Mouse (Mus musculus) heart, embryonic 13.5 days (tissue): Measurements from ENCODE around the gene Arhgef33. TPM values are rescaled to one million over a fixed set of nuclear protein-coding genes. Genes with fewer than 3 reads are reported as not detected.
A peak's percentile ranks its signal among the peaks of the same experiment; 100 is the strongest.
"Not testable (repeated sequence)": the region's sequence is repeated elsewhere in the genome, so short reads cannot be mapped to it uniquely, and the experiment has no call there.

ENCODE experiments used
- ATAC-seq: fragments of 200-750 bp; cut with Nextera tagmentation; 2 replicates; pipeline ENCODE4 v1.8.0; 2017; ENCODE audit warnings: moderate TSS enrichment; ENCODE audit not compliant: insufficient number of reproducible peaks, low FRiP score, low TSS enrichment; ENCODE audit errors: extremely low read depth
- H3K27ac ChIP-seq: fragments of 300-500 bp; sonication (generic); replicated peaks from 2 replicates; pipeline ENCODE4 v1.5.1; 2015; ENCODE audit warnings: moderate library complexity, mild to moderate bottlenecking, inconsistent platforms
- H3K27me3 ChIP-seq: fragments of 300-500 bp; sonication (generic); replicated peaks from 2 replicates; pipeline ENCODE4 v1.6.1; 2015; ENCODE audit warnings: mild to moderate bottlenecking, inconsistent platforms
- H3K36me3 ChIP-seq: fragments of 300-500 bp; sonication (generic); 2 replicates; pipeline ENCODE4 v1.6.1; 2015; ENCODE audit warnings: mild to moderate bottlenecking, inconsistent platforms
- H3K4me1 ChIP-seq: fragments of 300-500 bp; sonication (generic); 2 replicates; pipeline ENCODE4 v1.6.1; 2015; ENCODE audit warnings: inconsistent platforms
- H3K4me2 ChIP-seq: fragments of 300-500 bp; sonication (generic); 2 replicates; pipeline ENCODE4 v1.6.1; 2015; ENCODE audit warnings: inconsistent platforms, mild to moderate bottlenecking, moderate library complexity
- H3K4me3 ChIP-seq: fragments of 300-500 bp; sonication (generic); 2 replicates; pipeline ENCODE4 v1.5.1; 2015; ENCODE audit warnings: moderate library complexity, mild to moderate bottlenecking, inconsistent platforms
- H3K9ac ChIP-seq: fragments of 300-500 bp; sonication (generic); 2 replicates; pipeline ENCODE4 v1.6.1; 2015; ENCODE audit warnings: inconsistent platforms, mild to moderate bottlenecking, moderate library complexity
- H3K9me3 ChIP-seq: fragments of 300-500 bp; sonication (generic); 2 replicates; pipeline ENCODE4 v1.6.1; 2016; ENCODE audit warnings: inconsistent platforms
- WGBS: fragments of 180-500 bp; shearing (Covaris S2); methylation state at CpG from one replicate; pipeline ENCODE4 v1.1.7; 2015; ENCODE audit warnings: mixed read lengths; 5-methylcytosine and 5-hydroxymethylcytosine counted together
- polyA plus RNA-seq: library from polyadenylated mRNA; unstranded; fragments of >200 nt; fragmentation: Nextera tagmentation; extraction: Ambion mirVana; gene quantifications from 2 replicates; pipeline ENCODE4 v1.2.1, GENCODE M21; 2015

Gene Arhgef33
- 0.51 and 0.52 TPM in 2 replicates for polyA plus RNA-seq

DNA sequence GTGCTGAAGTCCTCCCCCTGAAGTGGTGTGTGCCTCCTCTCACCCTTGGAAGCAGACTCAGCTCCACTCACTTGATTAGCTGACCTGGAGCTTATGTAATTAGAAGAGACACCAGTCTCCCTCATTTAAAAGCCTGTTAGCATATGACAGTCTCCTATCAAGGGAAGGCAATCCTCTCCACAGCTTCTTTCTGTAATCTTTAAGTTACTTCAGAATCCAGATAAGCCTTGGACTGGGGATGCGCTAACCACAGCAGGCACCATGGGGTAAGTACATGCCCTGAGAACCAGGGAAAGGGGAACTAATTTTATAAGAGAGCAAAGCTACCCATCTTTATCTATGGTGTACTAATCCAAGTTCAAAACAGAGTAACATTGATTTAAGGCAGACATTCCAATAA, at the start of gene Arhgef33:
Gene Arhgef33 (plus strand): TSS at position 157 of the 400 bp plus-strand sequence.
- H3K36me3 ChIP-seq, result no peaks in the 10 kb centered on the region
- peaks cover 11% of the 10 kb centered on the region for H3K4me1 ChIP-seq
- no peaks in the 10 kb centered on the region for H3K27me3 ChIP-seq
- H3K4me2 ChIP-seq, result no peak within 1 kb of the TSS
- H3K27ac ChIP-seq, result no peak within 1 kb of the TSS
- H3K9ac ChIP-seq, result no peak within 1 kb of the TSS
- no peak within 1 kb of the TSS for H3K4me3 ChIP-seq
- 48% methylated on average over 1 of the region's 1 CpGs for WGBS
- no peaks in the 10 kb centered on the region for H3K9me3 ChIP-seq
- no peak for ATAC-seq

DNA sequence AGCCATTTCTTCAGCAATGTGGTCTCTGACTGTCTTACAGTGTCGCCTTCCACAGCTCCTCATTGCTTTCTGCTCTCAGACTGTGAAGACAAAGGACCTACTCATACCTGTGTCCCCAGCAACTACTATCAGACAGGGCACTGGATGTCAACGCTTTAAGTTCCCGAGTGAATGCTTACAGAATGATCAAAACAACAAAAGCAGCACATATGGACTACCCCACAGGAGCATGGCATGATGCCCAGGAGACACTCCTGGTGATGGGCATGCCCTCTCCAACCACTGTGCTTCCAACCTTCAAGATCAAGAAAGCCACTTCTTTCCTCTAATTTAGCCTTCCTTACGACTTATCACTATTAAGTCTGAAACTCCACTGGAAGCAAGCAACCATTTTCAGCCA, 40.1 kb upstream of the Arhgef33 start:
- Histone ChIP-seq H3K4me3 (no peak overlapping the region), H3K9ac (no peak overlapping the region), H3K4me1 (no peaks in the 10 kb centered on the region), H3K27me3 (no peaks in the 10 kb centered on the region), H3K9me3 (no peaks in the 10 kb centered on the region), H3K27ac (no peak overlapping the region), H3K4me2 (no peak overlapping the region), H3K36me3 (peaks cover 90% of the 10 kb centered on the region)
- no peak for ATAC-seq
- 83% methylated on average over 4 of the region's 4 CpGs for WGBS

- no peaks in the 10 kb centered on the region for H3K9me3 ChIP-seq
- peaks cover 91% of the 10 kb centered on the region for H3K36me3 ChIP-seq
- no peak overlapping the region for H3K4me2 ChIP-seq
- no peak overlapping the region for H3K27ac ChIP-seq
- no peak overlapping the region for H3K9ac ChIP-seq
- no peaks in the 10 kb centered on the region for H3K27me3 ChIP-seq
- no peaks in the 10 kb centered on the region for H3K4me1 ChIP-seq
- no peak overlapping the region for H3K4me3 ChIP-seq
- 88% methylated on average over 3 of the region's 3 CpGs for WGBS
- ATAC-seq, result no peak
Observed at GRCm38 (mm10) chr17:80268151-80268550, 39.1 kb upstream of the Arhgef33 start.

DNA sequence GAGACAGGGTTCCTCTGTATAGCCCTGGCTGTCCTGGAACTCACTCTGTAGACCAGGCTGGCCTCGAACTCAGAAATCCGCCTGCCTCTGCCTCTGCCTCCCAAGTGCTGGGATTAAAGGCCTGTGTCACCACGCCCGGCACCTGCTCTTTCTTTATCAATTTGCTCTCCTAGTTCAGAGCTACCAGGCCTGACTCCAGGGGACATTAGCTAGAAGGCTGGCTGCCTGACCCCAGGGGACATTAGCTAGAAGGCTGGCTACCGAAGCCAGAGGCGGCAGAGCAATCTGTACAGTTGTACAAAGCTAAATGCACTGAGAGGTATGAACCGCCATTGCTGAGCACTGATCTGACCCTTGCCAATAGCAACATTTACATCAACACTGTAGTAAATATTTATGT, 36.6 kb upstream of the Arhgef33 start:
- not testable (repeated sequence) for H3K27ac ChIP-seq, H3K9ac ChIP-seq, H3K4me1 ChIP-seq, H3K9me3 ChIP-seq, H3K4me2 ChIP-seq, ATAC-seq, H3K27me3 ChIP-seq, H3K4me3 ChIP-seq
- 90% methylated on average over 7 of the region's 7 CpGs for WGBS
- H3K36me3 ChIP-seq, result peaks cover 91% of the 10 kb centered on the region

- no peak overlapping the region for H3K27ac ChIP-seq
- WGBS, result 54% methylated on average over 4 of the region's 4 CpGs
- H3K36me3 ChIP-seq, result peaks cover 75% of the 10 kb centered on the region
- H3K4me2 ChIP-seq, result no peak overlapping the region
- no peak overlapping the region for H3K4me3 ChIP-seq
- no peak for ATAC-seq
- H3K9ac ChIP-seq, result no peak overlapping the region
- no peaks in the 10 kb centered on the region for H3K4me1 ChIP-seq
- no peaks in the 10 kb centered on the region for H3K9me3 ChIP-seq
- no peaks in the 10 kb centered on the region for H3K27me3 ChIP-seq
Observed at GRCm38 (mm10) chr17:80278255-80278654, 29.0 kb upstream of the Arhgef33 start.

DNA sequence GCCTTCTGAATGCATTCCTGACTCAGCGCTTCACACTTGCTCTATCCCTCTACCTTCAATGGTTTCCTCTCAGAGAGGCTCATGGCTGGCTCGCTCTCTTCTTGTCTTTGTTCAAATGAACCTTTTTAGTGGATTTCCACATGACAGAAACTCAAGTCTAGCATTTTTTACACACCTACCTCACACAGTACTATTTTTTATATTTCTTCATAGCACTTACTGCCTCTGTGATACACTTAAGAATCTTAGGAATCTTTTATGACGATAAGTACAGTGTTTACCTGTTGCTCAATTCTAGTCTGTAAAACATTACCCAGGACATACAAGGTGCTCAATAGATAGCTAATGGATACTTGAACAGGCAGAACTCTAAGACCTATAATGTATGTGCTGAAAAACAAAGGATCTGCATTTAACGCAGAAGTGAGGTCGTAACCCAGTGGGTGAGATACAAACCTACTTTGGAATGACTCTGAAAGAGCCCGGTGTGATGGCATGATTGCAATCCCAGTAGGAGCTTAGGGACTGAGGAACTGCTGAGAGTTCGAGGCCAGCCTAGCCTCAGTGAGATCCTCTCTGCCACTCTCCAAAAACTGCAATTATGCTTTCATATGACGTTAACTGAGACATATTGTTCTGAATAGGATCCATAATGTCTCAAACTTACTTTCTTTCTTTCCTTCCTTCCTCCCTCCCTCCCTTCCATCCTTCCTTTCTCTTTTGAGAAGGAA, 27.7 kb upstream of the Arhgef33 start:
- no peak for ATAC-seq
- no peaks in the 10 kb centered on the region for H3K9me3 ChIP-seq
- no peak overlapping the region for H3K4me3 ChIP-seq
- no peak overlapping the region for H3K27ac ChIP-seq
- peaks cover 4% of the 10 kb centered on the region for H3K4me1 ChIP-seq
- no peak overlapping the region for H3K9ac ChIP-seq
- no peaks in the 10 kb centered on the region for H3K27me3 ChIP-seq
- peaks cover 63% of the 10 kb centered on the region for H3K36me3 ChIP-seq
- H3K4me2 ChIP-seq, result no peak overlapping the region
- WGBS, result 89% methylated on average over 8 of the region's 8 CpGs

DNA sequence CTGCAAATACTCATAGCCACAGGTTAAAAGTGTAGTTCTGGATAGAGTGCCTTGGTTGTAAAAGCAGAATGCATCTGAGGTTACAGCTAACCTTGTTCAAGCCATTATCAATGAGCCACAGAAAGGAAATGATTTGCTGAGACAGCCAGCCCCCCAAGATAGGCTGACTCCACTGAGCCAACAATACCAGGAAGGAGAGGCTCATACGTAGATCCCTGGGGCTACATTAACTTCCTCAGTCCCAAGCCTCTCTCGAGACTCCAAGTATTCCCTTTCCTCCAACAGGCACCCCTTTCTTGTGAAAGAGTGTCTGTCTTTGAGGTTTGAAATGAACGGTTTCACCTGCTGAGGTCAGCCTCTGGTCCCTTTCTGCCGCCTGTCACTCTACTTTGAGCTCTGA, 22.8 kb upstream of the Arhgef33 start:
- Histone ChIP-seq H3K9me3 (no peaks in the 10 kb centered on the region), H3K27ac (peak overlapping the region; percentile 51), H3K4me3 (no peak overlapping the region), H3K36me3 (peaks cover 17% of the 10 kb centered on the region), H3K9ac (no peak overlapping the region), H3K4me2 (no peak overlapping the region), H3K4me1 (peaks cover 15% of the 10 kb centered on the region), H3K27me3 (no peaks in the 10 kb centered on the region)
- no peak for ATAC-seq
- WGBS, result 61% methylated on average over 4 of the region's 4 CpGs

GRCm38 (mm10) chr17:80288012-80288411, 19.2 kb upstream of the Arhgef33 start:
- ATAC-seq, result no peak
- WGBS, result 72% methylated on average over 6 of the region's 6 CpGs
- peaks cover 15% of the 10 kb centered on the region for H3K4me1 ChIP-seq

GRCm38 (mm10) chr17:80289280-80290073, 17.7 kb upstream of the Arhgef33 start:
- Histone ChIP-seq H3K27ac (peak overlapping the region; percentile 81), H3K4me2 (peak overlapping the region; percentile 85)
- WGBS, result under 1% methylated on average over 30 of the region's 30 CpGs

More at GRCm38 (mm10) chr17:80288012-80288411, 19.2 kb upstream of the Arhgef33 start:
- Histone ChIP-seq H3K9ac (no peak overlapping the region), H3K27me3 (no peaks in the 10 kb centered on the region), H3K4me2 (no peak overlapping the region), H3K4me3 (no peak overlapping the region), H3K9me3 (no peaks in the 10 kb centered on the region), H3K36me3 (no peaks in the 10 kb centered on the region), H3K27ac (no peak overlapping the region)

GRCm38 (mm10) chr17:80290074-80290657, 17.0 kb upstream of the Arhgef33 start, which contains the start of the genes Morn2 and Dhx57:
TSS of gene Morn2 (plus strand) at chr17:80290203.
TSS of gene Dhx57 (minus strand) at chr17:80290476.
- peaks cover 12% of the 10 kb centered on the region for H3K4me1 ChIP-seq
- no peaks in the 10 kb centered on the region for H3K9me3 ChIP-seq
- peak within 1 kb of the TSS; percentile 81 for H3K27ac ChIP-seq
- H3K4me3 ChIP-seq, result peak within 1 kb of the TSS; percentile 78
- H3K4me2 ChIP-seq, result peak within 1 kb of the TSS; percentile 85
- peak within 1 kb of the TSS; percentile 94 for H3K9ac ChIP-seq
- ATAC-seq, result peak; percentile 98
- under 1% methylated on average over 35 of the region's 35 CpGs for WGBS
- no peaks in the 10 kb centered on the region for H3K27me3 ChIP-seq
- no peaks in the 10 kb centered on the region for H3K36me3 ChIP-seq

More at GRCm38 (mm10) chr17:80289280-80290073, 17.7 kb upstream of the Arhgef33 start:
- Histone ChIP-seq H3K4me1 (peaks cover 12% of the 10 kb centered on the region), H3K4me3 (peak overlapping the region; percentile 78), H3K27me3 (no peaks in the 10 kb centered on the region), H3K9ac (peak overlapping the region; percentile 94), H3K9me3 (no peaks in the 10 kb centered on the region), H3K36me3 (no peaks in the 10 kb centered on the region)
- no peak for ATAC-seq

DNA sequence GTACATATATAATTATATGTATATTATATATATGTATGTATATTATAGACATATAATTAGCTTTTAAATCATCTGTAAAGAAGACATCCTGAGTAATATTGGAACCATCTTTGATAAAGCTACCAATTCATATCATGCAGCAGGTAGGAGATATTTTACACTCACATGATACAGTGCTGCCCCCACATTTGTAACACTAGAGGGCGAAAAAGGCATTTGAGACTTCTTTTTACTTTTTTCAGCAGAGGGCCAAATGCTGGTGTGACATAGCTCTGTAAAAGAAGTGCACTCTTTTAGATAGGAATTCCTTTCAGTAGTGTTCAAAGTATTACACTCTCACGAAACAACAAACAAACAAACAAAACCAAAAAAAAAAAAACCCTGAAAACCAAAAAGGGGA, 16.1 kb upstream of the Arhgef33 start:
- 19% methylated on average over 2 of the region's 2 CpGs for WGBS
- H3K4me1 ChIP-seq, result peaks cover 12% of the 10 kb centered on the region
- no peak overlapping the region for H3K4me2 ChIP-seq
- no peaks in the 10 kb centered on the region for H3K9me3 ChIP-seq
- H3K36me3 ChIP-seq, result no peaks in the 10 kb centered on the region
- H3K27me3 ChIP-seq, result no peaks in the 10 kb centered on the region
- H3K4me3 ChIP-seq, result no peak overlapping the region
- H3K9ac ChIP-seq, result no peak overlapping the region
- no peak overlapping the region for H3K27ac ChIP-seq
- ATAC-seq, result no peak
